Mouse (Mus musculus) T-helper 1 cell (primary cell): ENCODE data around the gene Cox6a2.
"Not testable (repeated sequence)": the region's sequence is repeated elsewhere in the genome, so short reads cannot be mapped to it uniquely, and the experiment has no call there.

ENCODE experiments used
- in situ Hi-C: fragments of 300-600 bp; cut with MboI, MseI; formaldehyde crosslinking; loops from one replicate; pipeline ENCODE4 v1.15.1; 2025; ENCODE audit warnings: high pct_unique_total_duplicates

Cox6a2 gene

GRCm38 (mm10) chr7:128236426-128236825, 30.2 kb upstream of the Cox6a2 start:
- in situ Hi-C loops, result loop anchor here (25.0 kb wide), 1 partner anchor 1024 kb away; the partner anchor contains the start of genes Mylpf and Tbc1d10b

- in situ Hi-C loops, result loop anchor here (25.0 kb wide), 1 partner anchor 1023 kb away; the partner anchor contains the start of genes Mylpf and Tbc1d10b
Measured at GRCm38 (mm10) chr7:128235481-128235880, 29.3 kb upstream of the Cox6a2 start.

- in situ Hi-C loops, result loop anchor here (25.0 kb wide), 1 partner anchor 1022 kb away; the partner anchor contains the start of genes Mylpf and Tbc1d10b
Measured at GRCm38 (mm10) chr7:128234796-128235195, 28.6 kb upstream of the Cox6a2 start.

- in situ Hi-C loops, result loop anchor here (25.0 kb wide), 1 partner anchor 1019 kb away; the partner anchor contains the start of genes Mylpf and Tbc1d10b
Measured at GRCm38 (mm10) chr7:128231741-128232140, 25.6 kb upstream of the Cox6a2 start.

GRCm38 (mm10) chr7:128220936-128221335, 14.7 kb upstream of the Cox6a2 start:
- in situ Hi-C loops, result no loop called here

- in situ Hi-C loops, result no loop called here
Measured at GRCm38 (mm10) chr7:128219952-128220351, 13.8 kb upstream of the Cox6a2 start.

GRCm38 (mm10) chr7:128209826-128210225, 3.6 kb upstream of the Cox6a2 start:
- in situ Hi-C loops, result loop anchor here (5.0 to 10.0 kb wide), 2 partner anchors 108 to 205 kb away; partner anchors contain the start of gene Trim72

GRCm38 (mm10) chr7:128208187-128208586, 2.0 kb upstream of the Cox6a2 start:
- in situ Hi-C loops, result loop anchor here (5.0 to 10.0 kb wide), 2 partner anchors 106 to 203 kb away; partner anchors contain the start of gene Trim72

- in situ Hi-C loops, result loop anchor here (5.0 to 10.0 kb wide), 2 partner anchors 103 to 201 kb away; partner anchors contain the start of gene Trim72
Measured at GRCm38 (mm10) chr7:128205695-128206094, 492 bp downstream of the Cox6a2 start.

- in situ Hi-C loops, result loop anchor here (10.0 kb wide), 1 partner anchor 199 kb away; the partner anchor contains the start of gene Trim72
Measured at GRCm38 (mm10) chr7:128204179-128204578, 2.0 kb downstream of the Cox6a2 start.

GRCm38 (mm10) chr7:128203071-128203470, 3.1 kb downstream of the Cox6a2 start:
- in situ Hi-C loops, result loop anchor here (10.0 kb wide), 1 partner anchor 198 kb away; the partner anchor contains the start of gene Trim72

GRCm38 (mm10) chr7:128201607-128202006, 4.6 kb downstream of the Cox6a2 start:
- in situ Hi-C loops, result loop anchor here (10.0 kb wide), 1 partner anchor 197 kb away; the partner anchor contains the start of gene Trim72

GRCm38 (mm10) chr7:128181691-128182090, 24.5 kb downstream of the Cox6a2 start:
- in situ Hi-C loops, result no loop called here

- in situ Hi-C loops, result no loop called here
Measured at GRCm38 (mm10) chr7:128180546-128180945, 25.6 kb downstream of the Cox6a2 start.

- in situ Hi-C loops, result no loop called here
Measured at GRCm38 (mm10) chr7:128180126-128180525, 26.1 kb downstream of the Cox6a2 start.

GRCm38 (mm10) chr7:128178385-128178784, 27.8 kb downstream of the Cox6a2 start:
- in situ Hi-C loops, result no loop called here

- in situ Hi-C loops, result no loop called here
Measured at GRCm38 (mm10) chr7:128169996-128170395, 36.2 kb downstream of the Cox6a2 start.

- in situ Hi-C loops, result no loop called here
Measured at GRCm38 (mm10) chr7:128166391-128166790, 39.8 kb downstream of the Cox6a2 start.

GRCm38 (mm10) chr7:128164001-128164400, 42.2 kb downstream of the Cox6a2 start:
- in situ Hi-C loops, result no loop called here

GRCm38 (mm10) chr7:128158688-128159354, 47.4 kb downstream of the Cox6a2 start:
- in situ Hi-C loops, result not testable (repeated sequence)
